Mouse (Mus musculus): Measurements from ENCODE around the gene Tars2.

GRCm38 (mm10) chr3:95732297-95732696, 27.7 kb downstream of the Tars2 start:
- no peak for TF ChIP-seq POLR2A (IDR thresholded peaks at IDR 0.05; ENCODE audit: extremely low read depth, insufficient read depth, low read length)
- TF ChIP-seq CTCF (IDR thresholded peaks at IDR 0.05; ENCODE audit: low read depth, low read length): no peak

Data from liver, adult 2 months (tissue).